Mouse (Mus musculus) hindbrain, embryonic 16.5 days (tissue): ENCODE measurements around the gene Syndig1. TPM values are rescaled to one million over a fixed set of nuclear protein-coding genes. Genes with fewer than 3 reads are reported as not detected.

Source experiments
- ATAC-seq: fragments of 200-750 bp; cut with Nextera tagmentation; 2 replicates; pipeline ENCODE4 v1.8.0; 2017; ENCODE audit warnings: moderate TSS enrichment, moderate library complexity
- H3K27ac ChIP-seq: fragments of 300-500 bp; sonication (generic); 2 replicates; pipeline ENCODE4 v1.5.1; 2014; ENCODE audit warnings: low read depth, mild to moderate bottlenecking, control low read depth, low read length, moderate library complexity
- H3K27me3 ChIP-seq: fragments of 300-500 bp; sonication (generic); replicated peaks from 2 replicates; pipeline ENCODE4 v1.6.1; 2014; ENCODE audit warnings: low read length; ENCODE audit not compliant: control insufficient read depth, insufficient read depth
- H3K36me3 ChIP-seq: fragments of 300-500 bp; sonication (generic); 2 replicates; pipeline ENCODE4 v1.6.1; 2014; ENCODE audit warnings: mild to moderate bottlenecking, low read length, moderate library complexity, mixed read lengths; ENCODE audit not compliant: control insufficient read depth, insufficient read depth
- H3K4me1 ChIP-seq: fragments of 300-500 bp; sonication (generic); 2 replicates; pipeline ENCODE4 v1.6.1; 2014; ENCODE audit warnings: low read depth, low read length; ENCODE audit not compliant: control insufficient read depth, insufficient read depth
- H3K4me2 ChIP-seq: fragments of 300-500 bp; sonication (generic); 2 replicates; pipeline ENCODE4 v1.6.1; 2014; ENCODE audit warnings: mild to moderate bottlenecking, low read length, control low read depth, moderate library complexity
- H3K4me3 ChIP-seq: fragments of 300-500 bp; sonication (generic); 2 replicates; pipeline ENCODE4 v1.5.1; 2014; ENCODE audit warnings: mild to moderate bottlenecking, low read length, control low read depth, moderate library complexity
- H3K9ac ChIP-seq: fragments of 300-500 bp; sonication (generic); 2 replicates; pipeline ENCODE4 v1.6.1; 2014; ENCODE audit warnings: low read depth, mild to moderate bottlenecking, control low read depth, low read length, moderate library complexity
- H3K9me3 ChIP-seq: fragments of 300-500 bp; sonication (generic); 2 replicates; pipeline ENCODE4 v1.6.1; 2014; ENCODE audit warnings: mild to moderate bottlenecking, low read length, moderate library complexity; ENCODE audit not compliant: control insufficient read depth
- WGBS: fragments of 180-500 bp; shearing (Covaris S2); extraction: QIAGEN DNeasy Blood & Tissue Kit; methylation state at CpG from one replicate; pipeline ENCODE4 v1.1.7; 2014; 5-methylcytosine and 5-hydroxymethylcytosine counted together
- polyA plus RNA-seq: library from polyadenylated mRNA; unstranded; fragments of >200 nt; fragmentation: Nextera tagmentation; extraction: Ambion mirVana; gene quantifications from 2 replicates; pipeline ENCODE4 v1.2.1, GENCODE M21; 2015

Syndig1 gene
- polyA plus RNA-seq, 1 experiment from 2014 or later: 47.7 TPM

GRCm38 (mm10) chr2:149900606-149901005 is 71.6 kb downstream of the Syndig1 start:
- 80% methylated on average over 1 of the region's 1 CpGs for WGBS
- ATAC-seq: no peak
- no peak overlapping the region for H3K4me2 ChIP-seq

GRCm38 (mm10) chr2:149904405-149904804 is 75.4 kb downstream of the Syndig1 start:
- Histone ChIP-seq H3K4me3 (no peak overlapping the region), H3K27ac (no peak overlapping the region), H3K27me3 (no peaks in the 10 kb centered on the region), H3K4me2 (no peak overlapping the region), H3K9ac (no peak overlapping the region), H3K36me3 (no peaks in the 10 kb centered on the region), H3K4me1 (no peaks in the 10 kb centered on the region), H3K9me3 (no peaks in the 10 kb centered on the region)
- ATAC-seq: no peak
- WGBS: 81% methylated on average over 1 of the region's 1 CpGs

More at GRCm38 (mm10) chr2:149900606-149901005, 71.6 kb downstream of the Syndig1 start:
- Histone ChIP-seq H3K9ac (no peak overlapping the region), H3K4me1 (no peaks in the 10 kb centered on the region), H3K9me3 (no peaks in the 10 kb centered on the region), H3K27ac (no peak overlapping the region), H3K27me3 (no peaks in the 10 kb centered on the region), H3K4me3 (no peak overlapping the region), H3K36me3 (no peaks in the 10 kb centered on the region)

GRCm38 (mm10) chr2:149906694-149907093 is 77.7 kb downstream of the Syndig1 start:
- 85% methylated on average over 3 of the region's 3 CpGs for WGBS
- Histone ChIP-seq H3K4me3 (no peak overlapping the region), H3K4me2 (no peak overlapping the region), H3K27ac (no peak overlapping the region), H3K9ac (no peak overlapping the region), H3K27me3 (no peaks in the 10 kb centered on the region), H3K9me3 (no peaks in the 10 kb centered on the region), H3K4me1 (no peaks in the 10 kb centered on the region), H3K36me3 (no peaks in the 10 kb centered on the region)
- no peak for ATAC-seq

- H3K4me3 ChIP-seq: no peak overlapping the region
- 89% methylated on average over 3 of the region's 3 CpGs for WGBS
- no peaks in the 10 kb centered on the region for H3K9me3 ChIP-seq
- H3K27me3 ChIP-seq: no peaks in the 10 kb centered on the region
- no peak for ATAC-seq
- H3K4me2 ChIP-seq: no peak overlapping the region
- H3K9ac ChIP-seq: no peak overlapping the region
- H3K4me1 ChIP-seq: no peaks in the 10 kb centered on the region
- no peaks in the 10 kb centered on the region for H3K36me3 ChIP-seq
- H3K27ac ChIP-seq: no peak overlapping the region
Measured at GRCm38 (mm10) chr2:149917162-149917561, 88.2 kb downstream of the Syndig1 start.

GRCm38 (mm10) chr2:149923561-149923960 is 94.5 kb downstream of the Syndig1 start:
- Histone ChIP-seq H3K9ac (no peak overlapping the region), H3K27me3 (no peaks in the 10 kb centered on the region), H3K4me2 (no peak overlapping the region), H3K27ac (no peak overlapping the region), H3K9me3 (no peaks in the 10 kb centered on the region), H3K36me3 (no peaks in the 10 kb centered on the region), H3K4me3 (no peak overlapping the region), H3K4me1 (no peaks in the 10 kb centered on the region)
- 63% methylated on average over 2 of the region's 2 CpGs for WGBS
- no peak for ATAC-seq

- no peaks in the 10 kb centered on the region for H3K27me3 ChIP-seq
- no peak overlapping the region for H3K9ac ChIP-seq
- H3K4me3 ChIP-seq: no peak overlapping the region
- 87% methylated on average over 2 of the region's 2 CpGs for WGBS
- H3K27ac ChIP-seq: no peak overlapping the region
- H3K9me3 ChIP-seq: no peaks in the 10 kb centered on the region
- no peaks in the 10 kb centered on the region for H3K4me1 ChIP-seq
- no peak for ATAC-seq
- no peaks in the 10 kb centered on the region for H3K36me3 ChIP-seq
- no peak overlapping the region for H3K4me2 ChIP-seq
Measured at GRCm38 (mm10) chr2:149925911-149926310, 96.9 kb downstream of the Syndig1 start.

- ATAC-seq: no peak
- no peak overlapping the region for H3K4me2 ChIP-seq
- H3K27ac ChIP-seq: no peak overlapping the region
- H3K36me3 ChIP-seq: no peaks in the 10 kb centered on the region
- H3K9ac ChIP-seq: no peak overlapping the region
- no peaks in the 10 kb centered on the region for H3K4me1 ChIP-seq
- H3K4me3 ChIP-seq: no peak overlapping the region
- H3K9me3 ChIP-seq: no peaks in the 10 kb centered on the region
- no peaks in the 10 kb centered on the region for H3K27me3 ChIP-seq
Measured at GRCm38 (mm10) chr2:149927001-149927400, 98.0 kb downstream of the Syndig1 start.

GRCm38 (mm10) chr2:149927481-149927880 is 98.5 kb downstream of the Syndig1 start:
- Histone ChIP-seq H3K9me3 (no peaks in the 10 kb centered on the region), H3K9ac (no peak overlapping the region), H3K27me3 (no peaks in the 10 kb centered on the region), H3K4me2 (no peak overlapping the region), H3K27ac (no peak overlapping the region), H3K36me3 (no peaks in the 10 kb centered on the region), H3K4me1 (no peaks in the 10 kb centered on the region), H3K4me3 (no peak overlapping the region)
- WGBS: 84% methylated on average over 3 of the region's 3 CpGs
- ATAC-seq: no peak

GRCm38 (mm10) chr2:149929986-149930385 is 101.0 kb downstream of the Syndig1 start:
- Histone ChIP-seq H3K4me3 (no peak overlapping the region), H3K9ac (no peak overlapping the region), H3K4me2 (no peak overlapping the region), H3K9me3 (no peaks in the 10 kb centered on the region), H3K4me1 (no peaks in the 10 kb centered on the region), H3K27me3 (no peaks in the 10 kb centered on the region), H3K36me3 (no peaks in the 10 kb centered on the region), H3K27ac (no peak overlapping the region)
- WGBS: 88% methylated on average over 5 of the region's 5 CpGs
- ATAC-seq: no peak

- ATAC-seq: no peak
- H3K27ac ChIP-seq: no peak overlapping the region
- no peak overlapping the region for H3K9ac ChIP-seq
- 75% methylated on average over 2 of the region's 2 CpGs for WGBS
- H3K9me3 ChIP-seq: no peaks in the 10 kb centered on the region
- no peak overlapping the region for H3K4me2 ChIP-seq
- no peaks in the 10 kb centered on the region for H3K4me1 ChIP-seq
- H3K36me3 ChIP-seq: no peaks in the 10 kb centered on the region
- H3K27me3 ChIP-seq: no peaks in the 10 kb centered on the region
- H3K4me3 ChIP-seq: no peak overlapping the region
Measured at GRCm38 (mm10) chr2:149931111-149931510, 102.1 kb downstream of the Syndig1 start.
